Mouse (Mus musculus) gastrocnemius, postnatal 14 days (tissue): ENCODE results near the gene Sema6d. TPM values are rescaled to one million over a fixed set of nuclear protein-coding genes. Genes with fewer than 3 reads are reported as not detected.

Source experiments
- DNase-seq: peaks from one replicate; pipeline ENCODE4 v3.0.0; 2021; ENCODE audit warnings: mixed read lengths
- intact Hi-C: fragments of 180-260 bp; cut with DNase I; formaldehyde crosslinking; loops from one replicate; pipeline ENCODE4 v1.15.1; 2025; ENCODE audit warnings: low total_unique reads
- total RNA-seq, 2 experiments: library from RNA; stranded (reverse); gene quantifications; 2 replicates each; pipeline ENCODE4 v1.2.3; 2021

The Sema6d gene
- total RNA-seq, 2 experiments from 2014 or later: 8.1 to 13.8 TPM

GRCm38 (mm10) chr2:124369991-124370390 is 280.2 kb downstream of the Sema6d start:
- peak; percentile 84 for DNase-seq
- intact Hi-C loops: no loop called here

- intact Hi-C loops: no loop called here
- no peak for DNase-seq
Observed at GRCm38 (mm10) chr2:124371363-124371762, 281.6 kb downstream of the Sema6d start.

GRCm38 (mm10) chr2:124385053-124385452 is 295.3 kb downstream of the Sema6d start:
- intact Hi-C loops: no loop called here
- DNase-seq: no peak

GRCm38 (mm10) chr2:124385722-124386121 is 296.0 kb downstream of the Sema6d start:
- DNase-seq: no peak
- intact Hi-C loops: no loop called here

GRCm38 (mm10) chr2:124388269-124388668 is 298.5 kb downstream of the Sema6d start:
- DNase-seq: no peak
- intact Hi-C loops: no loop called here

- no peak for DNase-seq
- intact Hi-C loops: no loop called here
Observed at GRCm38 (mm10) chr2:124396733-124397132, 307.0 kb downstream of the Sema6d start.

GRCm38 (mm10) chr2:124397304-124397703 is 307.5 kb downstream of the Sema6d start:
- intact Hi-C loops: no loop called here
- DNase-seq: no peak

- no peak for DNase-seq
- intact Hi-C loops: no loop called here
Observed at GRCm38 (mm10) chr2:124399611-124400010, 309.8 kb downstream of the Sema6d start.

GRCm38 (mm10) chr2:124401727-124402380 is 312.1 kb downstream of the Sema6d start:
- intact Hi-C loops: no loop called here
- peak; percentile 7 for DNase-seq

- DNase-seq: no peak
- intact Hi-C loops: no loop called here
Observed at GRCm38 (mm10) chr2:124403571-124403970, 313.8 kb downstream of the Sema6d start.

GRCm38 (mm10) chr2:124403981-124404380 is 314.2 kb downstream of the Sema6d start:
- intact Hi-C loops: no loop called here
- DNase-seq: no peak

- intact Hi-C loops: no loop called here
- no peak for DNase-seq
Observed at GRCm38 (mm10) chr2:124404631-124405562, 315.1 kb downstream of the Sema6d start.

GRCm38 (mm10) chr2:124408956-124409355 is 319.2 kb downstream of the Sema6d start:
- intact Hi-C loops: no loop called here
- DNase-seq: no peak

- no peak for DNase-seq
- intact Hi-C loops: no loop called here
Observed at GRCm38 (mm10) chr2:124416730-124417129, 327.0 kb downstream of the Sema6d start.

GRCm38 (mm10) chr2:124418319-124418718 is 328.6 kb downstream of the Sema6d start:
- no peak for DNase-seq
- intact Hi-C loops: no loop called here

GRCm38 (mm10) chr2:124420170-124420825 is 330.5 kb downstream of the Sema6d start:
- intact Hi-C loops: no loop called here
- no peak for DNase-seq

GRCm38 (mm10) chr2:124429744-124430143 is 340.0 kb downstream of the Sema6d start:
- intact Hi-C loops: no loop called here
- no peak for DNase-seq

GRCm38 (mm10) chr2:124430708-124431107 is 340.9 kb downstream of the Sema6d start:
- intact Hi-C loops: no loop called here

GRCm38 (mm10) chr2:124435382-124436002 is 345.7 kb downstream of the Sema6d start:
- intact Hi-C loops: no loop called here
- DNase-seq: no peak

More at GRCm38 (mm10) chr2:124430708-124431107, 340.9 kb downstream of the Sema6d start:
- DNase-seq: no peak

- no peak for DNase-seq
- intact Hi-C loops: no loop called here
Observed at GRCm38 (mm10) chr2:124436704-124437103, 346.9 kb downstream of the Sema6d start.
